In the genomic region with DNA sequence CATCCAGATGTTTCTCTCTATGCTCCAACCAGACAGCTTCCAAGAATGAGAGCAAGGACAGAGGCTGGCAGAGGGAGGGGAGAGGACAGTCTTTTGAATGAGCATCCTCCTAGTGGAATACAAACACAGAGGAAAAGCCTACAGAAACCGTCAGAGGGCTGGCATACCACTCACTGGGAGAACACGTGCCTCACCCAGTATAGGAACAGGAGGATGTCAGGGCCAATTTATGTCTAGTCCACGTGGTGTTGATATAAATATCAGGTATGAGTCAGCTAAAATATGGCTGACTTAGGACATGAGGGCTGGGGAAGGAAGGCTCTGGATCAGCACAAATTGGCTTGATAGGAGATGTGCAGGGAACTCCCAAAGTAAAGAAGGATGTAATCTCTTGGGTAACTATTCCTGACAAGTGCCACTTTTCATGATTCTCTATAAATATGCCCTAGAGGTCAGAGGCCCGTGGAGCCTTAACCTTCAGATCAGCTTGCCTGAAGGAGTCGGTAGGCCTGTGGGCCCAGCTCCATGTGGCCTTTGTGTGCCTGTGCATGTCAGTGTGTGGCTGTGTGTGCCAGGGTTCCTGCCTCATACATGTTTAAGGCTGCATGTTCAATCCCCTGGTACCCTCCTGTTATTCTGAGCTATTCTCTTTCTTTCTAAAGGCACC, we compare ENCODE assay signal across 13 mouse cellular contexts.
DNase-seq lines count a peak whose midpoint lies in the region; ATAC-seq and TF ChIP-seq lines count a peak whose summit lies in the region.
"Had no signal": no experiment of that assay in that cellular context is flagged by ENCODE, and none has a peak within 500 bp of the region (broad histone marks: within the 10 kb centered on the region; RNA-seq: fewer than 3 reads in every experiment).

No protein-coding gene starts in this region.

- peak overlapping the region; percentile 38; the same call in 1 of the 2 replicates for H3K27ac ChIP-seq in forebrain, embryonic 15.5 days (replicated peaks)
- no peak overlapping the region for H3K27ac ChIP-seq in forebrain, embryonic 12.5 days
- H3K27ac ChIP-seq in left cerebral cortex, adult 2 months, result peak overlapping the region; percentile 57
- peak overlapping the region; percentile 19; the same call in 1 of the 2 replicates for H3K27ac ChIP-seq in midbrain, embryonic 13.5 days
- H3K27ac ChIP-seq: liver, embryonic 13.5 days had no signal

- no peak overlapping the region for H3K4me2 ChIP-seq in forebrain, embryonic 15.5 days (replicated peaks)
- no peak overlapping the region for H3K4me2 ChIP-seq in forebrain, embryonic 12.5 days
- H3K4me2 ChIP-seq in midbrain, embryonic 13.5 days (replicated peaks), result no peak overlapping the region
- H3K4me2 ChIP-seq: liver, embryonic 13.5 days had no signal

- H3K36me3 ChIP-seq in forebrain, embryonic 15.5 days, result no peaks in the 10 kb centered on the region
- no peaks in the 10 kb centered on the region for H3K36me3 ChIP-seq in forebrain, embryonic 12.5 days (replicated peaks)
- H3K36me3 ChIP-seq in midbrain, embryonic 13.5 days, result no peaks in the 10 kb centered on the region
- H3K36me3 ChIP-seq: liver, embryonic 13.5 days had no signal

- H3K4me1 ChIP-seq in forebrain, embryonic 15.5 days, result peaks cover 15% of the 10 kb centered on the region; the same call in 1 of the 2 replicates
- peaks cover 12% of the 10 kb centered on the region; the same call in 1 of the 2 replicates for H3K4me1 ChIP-seq in forebrain, embryonic 12.5 days
- peaks cover 16% of the 10 kb centered on the region; the same call in 1 of the 2 replicates for H3K4me1 ChIP-seq in midbrain, embryonic 13.5 days (replicated peaks)

- H3K4me3 ChIP-seq in forebrain, embryonic 15.5 days, result no peak overlapping the region
- no peak overlapping the region for H3K4me3 ChIP-seq in forebrain, embryonic 12.5 days (replicated peaks)
- H3K4me3 ChIP-seq in left cerebral cortex, adult 2 months, result no peak overlapping the region
- H3K4me3 ChIP-seq in midbrain, embryonic 13.5 days (replicated peaks), result no peak overlapping the region
- H3K4me3 ChIP-seq: erythroblast, embryonic 14.5 days; liver, embryonic 13.5 days had no signal

- H3K9ac ChIP-seq in forebrain, embryonic 15.5 days (replicated peaks), result no peak overlapping the region
- H3K9ac ChIP-seq in forebrain, embryonic 12.5 days, result no peak overlapping the region
- no peak overlapping the region for H3K9ac ChIP-seq in midbrain, embryonic 13.5 days (replicated peaks)
- H3K9ac ChIP-seq: liver, embryonic 13.5 days had no signal

- no peak for TF ChIP-seq CTCF in left cerebral cortex, adult 2 months (IDR thresholded peaks at IDR 0.05)

- intact Hi-C loops in left cerebral cortex, adult 2 months (cut with DNase I), result no loop called here
- intact Hi-C loops in left cerebral cortex, postnatal 4 days (cut with DNase I), result no loop called here

- 50% methylated on average over 5 of the region's 5 CpGs for WGBS in forebrain, embryonic 15.5 days
- WGBS in forebrain, embryonic 12.5 days, result 63% methylated on average over 5 of the region's 5 CpGs
- WGBS in midbrain, embryonic 13.5 days, result 47% methylated on average over 5 of the region's 5 CpGs

- no peaks in the 10 kb centered on the region for H3K27me3 ChIP-seq in forebrain, embryonic 15.5 days
- H3K27me3 ChIP-seq in forebrain, embryonic 12.5 days, result no peaks in the 10 kb centered on the region
- H3K27me3 ChIP-seq in midbrain, embryonic 13.5 days, result no peaks in the 10 kb centered on the region
- H3K27me3 ChIP-seq: liver, embryonic 13.5 days had no signal

- ATAC-seq in forebrain, embryonic 15.5 days (replicated peaks), result no peak
- ATAC-seq in forebrain, embryonic 12.5 days (ENCODE audit: low FRiP score), result no peak
- no peak for ATAC-seq in midbrain, embryonic 13.5 days

- no peaks in the 10 kb centered on the region for H3K9me3 ChIP-seq in forebrain, embryonic 15.5 days
- no peaks in the 10 kb centered on the region for H3K9me3 ChIP-seq in forebrain, embryonic 12.5 days
- no peaks in the 10 kb centered on the region for H3K9me3 ChIP-seq in midbrain, embryonic 13.5 days
- H3K9me3 ChIP-seq: liver, embryonic 13.5 days had no signal

- DNase-seq in left cerebral cortex, adult 2 months (ENCODE audit: extremely low spot score in 1 of 2, low spot score in 2 of 2), result peak in 1 of 2 experiments; percentile 30
- no peak for DNase-seq in left cerebral cortex, postnatal 4 days
- peak; percentile 47 for DNase-seq in NIH3T3 (ENCODE audit: low read depth)
- no peak for DNase-seq in thymus, postnatal 10 days (ENCODE audit: low spot score in 2 of 2)
- no peak for DNase-seq in Muller cell, postnatal 12 days (ENCODE audit: inconsistent ontology term)
- DNase-seq: cerebellum, adult 9-11 months; kidney, adult 11 months; liver, embryonic 13.5 days; thymus, postnatal 4 days had no signal
